Mouse (Mus musculus) lung, postnatal 25 days (tissue): ENCODE measurements around the gene Rpl7a.

Source experiments
- DNase-seq: peaks from one replicate; pipeline ENCODE4 v3.0.0; 2022; ENCODE audit warnings: low spot score

Rpl7a gene

DNA sequence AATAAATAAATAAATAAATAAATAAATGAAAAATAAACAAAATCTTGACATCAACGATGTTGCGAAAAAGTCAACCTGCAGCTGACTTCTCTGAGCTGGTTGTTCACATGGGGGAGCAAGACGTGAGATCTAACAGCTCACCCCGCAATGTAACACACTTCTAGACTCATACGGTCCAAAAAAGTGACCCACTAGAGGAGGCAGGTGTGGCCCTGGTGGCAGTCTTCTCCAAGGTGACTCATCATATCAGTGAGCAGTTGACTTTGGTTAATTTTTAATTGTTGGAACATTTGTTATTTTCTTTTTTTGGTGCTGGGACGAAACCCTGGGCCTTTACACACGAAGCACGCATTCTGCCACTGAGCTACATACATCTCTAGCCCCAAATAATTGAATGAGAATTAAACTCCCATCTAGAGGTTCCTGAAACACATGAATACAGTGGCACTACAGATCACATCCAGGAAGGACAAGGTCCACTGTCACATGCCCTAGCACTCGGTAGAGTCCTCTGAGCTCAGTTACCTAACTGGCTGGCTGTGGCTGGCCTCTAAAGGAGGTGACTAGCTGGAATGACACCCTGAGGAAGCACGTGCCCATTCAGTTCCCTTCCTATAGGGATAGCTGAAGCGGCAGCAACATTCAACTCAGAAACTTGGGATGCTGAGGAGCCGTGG lies 46.4 kb downstream of the Rpl7a start:
- DNase-seq = no peak

DNA sequence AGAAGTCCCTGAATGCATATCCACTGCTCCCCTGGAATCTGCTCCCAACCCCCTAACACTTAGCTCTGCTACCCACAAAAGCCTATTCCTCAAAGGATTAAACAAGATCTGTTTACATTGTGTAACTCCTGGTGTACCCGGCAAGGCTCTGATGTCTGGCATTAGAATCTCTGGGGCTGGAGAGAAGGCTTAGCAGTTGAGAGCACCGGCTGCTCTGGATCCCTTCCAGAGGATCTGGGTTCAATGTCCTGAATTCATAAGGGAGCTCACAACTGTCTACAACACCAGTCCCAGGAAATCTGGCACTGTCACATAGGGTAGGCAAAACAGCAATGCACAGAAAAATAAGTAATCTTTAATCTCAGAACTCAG lies 46.9 kb downstream of the Rpl7a start:
- DNase-seq = no peak

- DNase-seq = no peak
These were observed 50.2 kb downstream of the Rpl7a start for GRCm38 (mm10) chr2:26960756-26961155.
